Mouse (Mus musculus): ENCODE measurements around the gene Dync2li1.

DNA sequence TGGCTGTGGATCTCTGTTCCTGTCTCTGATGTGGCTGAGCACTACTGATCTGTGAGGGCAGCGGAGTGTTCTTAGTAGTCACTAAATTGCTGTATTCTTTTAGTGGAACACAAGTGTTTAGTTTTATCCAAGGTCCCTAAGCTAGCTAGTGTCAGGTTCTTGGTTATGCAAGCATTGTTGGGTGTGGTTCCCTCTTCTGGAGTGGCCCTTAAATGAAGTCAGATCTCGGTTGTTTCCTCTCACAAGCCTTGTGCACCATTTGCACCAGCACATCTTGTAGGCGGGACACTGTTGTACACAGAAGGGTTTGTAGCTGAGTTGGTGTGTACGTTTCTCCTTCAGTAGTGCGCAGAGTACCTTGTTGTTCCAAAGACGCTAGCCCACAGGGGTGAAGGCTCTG is 11.7 kb downstream of the Dync2li1 start:
- TF ChIP-seq MAX (IDR thresholded peaks at IDR 0.05; ENCODE audit: low read length) (no peak), CTCF (IDR thresholded peaks at IDR 0.05 in 2 of 3, conservative IDR thresholded peaks at IDR 0.05 in 1 of 3; ENCODE audit: control insufficient read depth in 1 of 3, insufficient read depth in 1 of 3, low read depth in 2 of 3, low read length in 3 of 3, poor library complexity in 1 of 3, severe bottlenecking in 1 of 3) (no peak), GATA1 (IDR thresholded peaks at IDR 0.05; ENCODE audit: low read depth, low read length) (no peak), UBTF (IDR thresholded peaks at IDR 0.05; ENCODE audit: borderline replicate concordance, insufficient read depth, low read depth, low read length) (no peak), JUND (IDR thresholded peaks at IDR 0.05; ENCODE audit: low read depth, low read length) (no peak), POLR2A (IDR thresholded peaks at IDR 0.05; ENCODE audit: control insufficient read depth in 1 of 2, insufficient read depth in 1 of 2, low read depth in 1 of 2, low read length in 2 of 2, poor library complexity in 1 of 2) (no peak), ZC3H11A (IDR thresholded peaks at IDR 0.05; ENCODE audit: low read depth, low read length) (no peak), USF1 (IDR thresholded peaks at IDR 0.05; ENCODE audit: low read depth, low read length) (no peak), RAD21 (IDR thresholded peaks at IDR 0.05; ENCODE audit: low read depth, low read length) (no peak)

Data from MEL (cell line).